8 mouse cellular contexts compared by ENCODE assay signal in genomic region chrX:12677396-12677795, GRCm38 (mm10). TPM values are rescaled to one million over a fixed set of nuclear protein-coding genes. Genes with fewer than 3 reads are reported as not detected.
DNase-seq lines count a peak whose midpoint lies in the region; ATAC-seq and TF ChIP-seq lines count a peak whose summit lies in the region.

No protein-coding gene starts in this region.

- WGBS in midbrain, embryonic 10.5 days = 45% methylated on average over 6 of the region's 6 CpGs
- 29% methylated on average over 6 of the region's 6 CpGs for WGBS in midbrain, embryonic 15.5 days
- WGBS in kidney, postnatal 0 days = 30% methylated on average over 6 of the region's 6 CpGs

- H3K9ac ChIP-seq in midbrain, embryonic 15.5 days = no peak overlapping the region
- H3K9ac ChIP-seq in kidney, postnatal 0 days (ENCODE audit: low read depth, low read length) = no peak overlapping the region

- peaks cover 23% of the 10 kb centered on the region for H3K27me3 ChIP-seq in midbrain, embryonic 10.5 days (ENCODE audit: low read depth, poor library complexity, severe bottlenecking)
- no peaks in the 10 kb centered on the region for H3K27me3 ChIP-seq in midbrain, embryonic 15.5 days (replicated peaks)
- no peaks in the 10 kb centered on the region for H3K27me3 ChIP-seq in kidney, postnatal 0 days (ENCODE audit: insufficient read depth, low read length)

- DNase-seq in midbrain, embryonic 10.5 days (ENCODE audit: low spot score) = peak; percentile 39
- peak; percentile 59 to 65 for DNase-seq in adrenal gland, adult 18-20 months (ENCODE audit: low spot score in 2 of 2)
- DNase-seq in embryo, embryonic 10.5 days (ENCODE audit: low spot score) = peak; percentile 79
- peak; percentile 69 for DNase-seq in kidney, postnatal 0 days (ENCODE audit: low spot score)
- peak; percentile 35 to 67 for DNase-seq in lung, adult 18-20 months
- DNase-seq in right cerebral cortex, postnatal 4 days = peak; percentile 71

- no peak overlapping the region for H3K4me2 ChIP-seq in midbrain, embryonic 15.5 days
- no peak overlapping the region for H3K4me2 ChIP-seq in kidney, postnatal 0 days (ENCODE audit: low read length)

- peaks cover 4% of the 10 kb centered on the region; the same call in 1 of the 2 replicates for H3K4me1 ChIP-seq in midbrain, embryonic 10.5 days
- H3K4me1 ChIP-seq in midbrain, embryonic 15.5 days = peaks cover 5% of the 10 kb centered on the region; the same call in 1 of the 2 replicates
- H3K4me1 ChIP-seq in kidney, postnatal 0 days (replicated peaks; ENCODE audit: insufficient read depth, low read length) = no peaks in the 10 kb centered on the region

- no peak for ATAC-seq in midbrain, embryonic 15.5 days (replicated peaks)
- no peak for ATAC-seq in kidney, postnatal 0 days (replicated peaks; ENCODE audit: low FRiP score, low read depth)
- ATAC-seq in inflammation-experienced regulatory T-cells, adult 6 months = no peak

- TF ChIP-seq CTCF in kidney, postnatal 0 days (IDR thresholded peaks at IDR 0.05; ENCODE audit: low read depth) = peak; percentile 81

- peaks cover 22% of the 10 kb centered on the region for H3K36me3 ChIP-seq in midbrain, embryonic 10.5 days
- no peaks in the 10 kb centered on the region for H3K36me3 ChIP-seq in midbrain, embryonic 15.5 days (replicated peaks)
- H3K36me3 ChIP-seq in kidney, postnatal 0 days (ENCODE audit: insufficient read depth, low read length) = no peaks in the 10 kb centered on the region

- H3K27ac ChIP-seq in midbrain, embryonic 10.5 days (replicated peaks) = no peak overlapping the region
- no peak overlapping the region for H3K27ac ChIP-seq in midbrain, embryonic 15.5 days
- H3K27ac ChIP-seq in kidney, postnatal 0 days = no peak overlapping the region

- no peaks in the 10 kb centered on the region for H3K9me3 ChIP-seq in midbrain, embryonic 10.5 days (replicated peaks)
- H3K9me3 ChIP-seq in midbrain, embryonic 15.5 days = no peaks in the 10 kb centered on the region
- no peaks in the 10 kb centered on the region for H3K9me3 ChIP-seq in kidney, postnatal 0 days (replicated peaks; ENCODE audit: low read length)

- H3K4me3 ChIP-seq in midbrain, embryonic 10.5 days = no peak overlapping the region
- H3K4me3 ChIP-seq in midbrain, embryonic 15.5 days = no peak overlapping the region
- no peak overlapping the region for H3K4me3 ChIP-seq in kidney, postnatal 0 days (replicated peaks; ENCODE audit: low read depth, low read length)

RNA-seq across cellular contexts. Expression of gene 1810030O07Rik, which starts 3.9 kb away (rescaled TPM):
- 31.5 and 32.2 TPM in 2 replicates for polyA plus RNA-seq in midbrain, embryonic 10.5 days (2016; fragmentation: Nextera tagmentation; extraction: Ambion mirVana)
- polyA plus RNA-seq in midbrain, embryonic 15.5 days (2015; fragmentation: Nextera tagmentation; extraction: Ambion mirVana) = 23.7 and 27.0 TPM in 2 replicates
- total RNA-seq in adrenal gland, adult 18-20 months (2021) = 10 to 100 TPM; 21.5 to 23.6 TPM
- 27.4 and 31.2 TPM in 2 replicates for polyA plus RNA-seq in kidney, postnatal 0 days (2015; fragmentation: Nextera tagmentation; extraction: Ambion mirVana)
- polyA plus RNA-seq in inflammation-experienced regulatory T-cells, adult 6 months (2017; shearing (Covaris generic)) = 10 to 100 TPM; 53.7 to 66.6 (median 54.6) TPM
